Mouse (Mus musculus) heart, adult 2 months (tissue): ENCODE measurements at regions not wholly inside any gene's neighbourhood (a gene's known extent, or its start where the extent isn't known, plus 50 kb on each side); places are given as distances from the start of the nearest gene placed in this dataset.

Source experiments
- DNase-seq, 2 experiments: peaks; one replicate each; pipeline ENCODE4 v3.0.0; 2021
- H3K27ac ChIP-seq: fragments of 200-600 bp; 2 replicates; pipeline ENCODE4 v1.8.1; 2022
- H3K27me3 ChIP-seq: fragments of 200-500 bp; 2 replicates; pipeline ENCODE4 v1.6.1; 2012; ENCODE audit warnings: mild to moderate bottlenecking, low read length, inconsistent platforms, mixed read lengths; ENCODE audit not compliant: control insufficient read depth, insufficient read depth
- H3K36me3 ChIP-seq: fragments of 200-500 bp; 2 replicates; pipeline ENCODE4 v1.6.1; 2012; ENCODE audit warnings: low read length, inconsistent platforms; ENCODE audit not compliant: control insufficient read depth, insufficient read depth
- H3K4me1 ChIP-seq: fragments of 200-500 bp; 2 replicates; pipeline ENCODE4 v1.6.1; 2011; ENCODE audit warnings: low read length; ENCODE audit not compliant: control insufficient read depth, insufficient read depth
- H3K4me3 ChIP-seq: fragments of 200-600 bp; 2 replicates; pipeline ENCODE4 v1.8.1; 2022
- H3K79me2 ChIP-seq: fragments of 200-500 bp; replicated peaks from 2 replicates; pipeline ENCODE4 v1.6.1; 2012; ENCODE audit warnings: mild to moderate bottlenecking, inconsistent platforms, low read length, moderate library complexity, mixed read lengths; ENCODE audit not compliant: control insufficient read depth, insufficient read depth
- H3K9ac ChIP-seq: fragments of 200-500 bp; 2 replicates; pipeline ENCODE4 v1.6.1; 2012; ENCODE audit warnings: low read depth, mild to moderate bottlenecking, control low read depth, inconsistent platforms, low read length, mixed read lengths
- CTCF ChIP-seq: fragments of 200-600 bp; IDR thresholded peaks from 2 replicates; pipeline ENCODE4 v1.8.1; 2022; ENCODE audit warnings: antibody characterized with exemption, mild to moderate bottlenecking, moderate library complexity
- EP300 ChIP-seq: fragments of 200-500 bp; IDR thresholded peaks from 2 replicates; pipeline ENCODE4 v1.6.1; 2011; ENCODE audit warnings: low read depth, low read length, control low read depth; ENCODE audit not compliant: insufficient read depth
- POLR2A ChIP-seq: fragments of 200-500 bp; IDR thresholded peaks from 2 replicates; pipeline ENCODE4 v1.6.1; 2011; ENCODE audit warnings: mild to moderate bottlenecking, low read depth, low read length, control low read depth; ENCODE audit not compliant: insufficient read depth
- WGBS: fragments of 180-500 bp; shearing (Covaris S2); methylation state at CpG from one replicate; pipeline ENCODE4 v1.1.7; 2018; 5-methylcytosine and 5-hydroxymethylcytosine counted together
- intact Hi-C: fragments of 180-260 bp; cut with DNase I; formaldehyde crosslinking; loops from one replicate; pipeline ENCODE4 v1.15.1; 2025

DNA sequence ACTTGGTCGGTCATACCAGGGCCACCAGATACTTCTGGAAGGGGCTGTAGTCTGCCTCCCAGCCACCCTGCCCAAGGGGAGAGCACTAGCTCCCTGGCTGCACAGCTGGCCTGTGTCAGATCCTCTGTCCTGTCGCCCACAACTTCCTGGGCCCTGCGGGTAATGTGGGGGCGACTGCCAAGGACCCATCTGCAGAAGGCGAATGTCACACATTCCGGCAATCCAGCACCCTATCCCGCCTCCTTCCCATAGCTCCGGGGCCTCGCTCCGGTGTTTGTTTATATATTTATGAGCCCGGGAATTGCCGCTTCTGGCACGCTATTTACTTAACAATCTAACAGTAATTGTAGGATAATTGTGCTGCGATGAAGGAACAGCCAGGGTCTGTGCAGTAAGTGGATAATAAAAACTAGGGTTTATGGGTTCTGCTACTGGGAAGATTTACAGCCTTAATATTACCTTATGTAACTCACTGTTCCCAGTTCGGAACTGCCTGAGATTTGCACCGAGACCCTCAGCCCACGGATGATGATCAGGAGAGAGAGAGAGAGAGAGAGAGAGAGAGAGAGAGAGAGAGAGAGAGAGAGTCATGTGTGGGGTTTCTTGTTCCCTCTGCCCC lies 338.6 kb upstream of the Kcnab2 start:
- Histone ChIP-seq H3K9ac (no peak overlapping the region), H3K4me1 (no peaks in the 10 kb centered on the region), H3K79me2 (no peaks in the 10 kb centered on the region), H3K27me3 (no peaks in the 10 kb centered on the region), H3K36me3 (no peaks in the 10 kb centered on the region), H3K27ac (no peak overlapping the region), H3K4me3 (no peak overlapping the region)
- intact Hi-C loops = no loop called here
- DNase-seq = no peak
- 74% methylated on average over 17 of the region's 17 CpGs for WGBS
- no peak for TF ChIP-seq CTCF
- no peak for TF ChIP-seq POLR2A
- no peak for TF ChIP-seq EP300

DNA sequence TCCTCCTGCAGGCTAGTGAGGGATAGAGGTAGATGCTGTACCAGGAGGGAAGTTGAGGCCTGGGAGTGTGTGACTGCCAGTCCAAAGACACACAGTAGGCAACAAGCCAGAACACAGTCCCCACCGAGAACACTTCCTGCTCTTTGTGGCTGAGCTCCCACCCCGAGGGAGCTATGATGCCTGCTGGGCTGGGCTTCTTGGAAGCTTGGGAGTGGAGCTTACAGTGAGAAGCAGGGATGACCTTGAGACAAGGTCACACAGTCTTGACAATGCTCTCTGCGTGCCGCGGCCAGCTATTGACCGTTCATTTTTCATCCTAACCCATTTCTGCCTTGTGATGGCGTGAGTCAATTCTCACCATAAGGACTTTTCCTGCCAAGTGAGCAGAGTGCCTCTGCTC lies 328.9 kb upstream of the Kcnab2 start:
- Histone ChIP-seq H3K9ac (no peak overlapping the region), H3K79me2 (no peaks in the 10 kb centered on the region), H3K4me3 (no peak overlapping the region), H3K27me3 (no peaks in the 10 kb centered on the region), H3K36me3 (no peaks in the 10 kb centered on the region), H3K27ac (no peak overlapping the region), H3K4me1 (no peaks in the 10 kb centered on the region)
- no peak for DNase-seq
- intact Hi-C loops = no loop called here
- TF ChIP-seq POLR2A = no peak
- TF ChIP-seq CTCF = no peak
- no peak for TF ChIP-seq EP300
- 66% methylated on average over 7 of the region's 7 CpGs for WGBS

DNA sequence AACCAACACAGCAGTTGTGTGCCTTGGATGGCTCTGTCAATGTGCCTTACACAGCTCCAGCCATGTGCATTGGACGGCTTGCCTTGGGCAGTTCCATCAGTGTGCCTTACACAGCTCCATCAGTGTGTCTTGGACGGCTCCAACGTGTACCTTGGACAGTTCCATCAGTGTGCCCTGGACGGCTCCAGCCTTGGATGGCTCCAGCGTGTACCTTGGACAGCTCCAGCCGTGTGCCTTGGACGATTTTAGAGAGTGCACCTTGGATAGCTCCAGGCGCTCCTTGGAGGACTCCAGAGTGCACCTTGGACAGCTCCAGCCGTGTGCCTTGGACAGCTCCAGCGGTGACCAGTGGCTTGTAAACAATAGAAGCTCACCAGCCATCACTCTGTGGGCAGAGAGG lies 321.7 kb upstream of the Kcnab2 start:
- Histone ChIP-seq H3K4me3 (no peak overlapping the region), H3K9ac (no peak overlapping the region), H3K79me2 (no peaks in the 10 kb centered on the region), H3K4me1 (no peaks in the 10 kb centered on the region), H3K27ac (no peak overlapping the region), H3K36me3 (no peaks in the 10 kb centered on the region), H3K27me3 (no peaks in the 10 kb centered on the region)
- 13% methylated on average over 10 of the region's 10 CpGs for WGBS
- intact Hi-C loops = no loop called here
- DNase-seq = no peak
- TF ChIP-seq EP300 (no peak), CTCF (no peak), POLR2A (no peak)

DNA sequence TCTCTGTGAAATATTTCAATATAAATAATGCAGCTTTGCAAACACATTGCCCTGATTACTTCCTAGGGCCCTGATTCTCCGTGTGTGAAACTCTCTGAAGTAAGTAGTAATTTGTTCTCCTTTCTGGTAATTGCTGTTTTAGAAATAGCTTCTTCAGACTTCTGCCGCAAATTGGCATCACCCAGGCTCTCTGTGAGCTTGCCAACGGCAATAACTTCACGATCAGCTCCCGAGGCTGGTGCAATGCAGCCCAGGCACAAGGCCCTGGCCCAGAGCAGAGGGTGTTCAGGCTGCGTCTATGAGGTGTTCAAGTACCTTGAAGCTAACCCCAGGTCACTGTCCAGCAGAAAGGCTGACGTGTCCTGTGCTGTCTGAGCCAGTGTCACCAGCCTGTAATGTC lies 310.8 kb upstream of the Kcnab2 start:
- no peaks in the 10 kb centered on the region for H3K79me2 ChIP-seq
- no peaks in the 10 kb centered on the region for H3K27me3 ChIP-seq
- no peak for DNase-seq
- H3K36me3 ChIP-seq = no peaks in the 10 kb centered on the region
- WGBS = 75% methylated on average over 7 of the region's 7 CpGs
- no peak overlapping the region for H3K27ac ChIP-seq
- TF ChIP-seq POLR2A = no peak
- no peak overlapping the region for H3K4me3 ChIP-seq
- no peak overlapping the region for H3K9ac ChIP-seq
- H3K4me1 ChIP-seq = no peaks in the 10 kb centered on the region
- intact Hi-C loops = no loop called here

DNA sequence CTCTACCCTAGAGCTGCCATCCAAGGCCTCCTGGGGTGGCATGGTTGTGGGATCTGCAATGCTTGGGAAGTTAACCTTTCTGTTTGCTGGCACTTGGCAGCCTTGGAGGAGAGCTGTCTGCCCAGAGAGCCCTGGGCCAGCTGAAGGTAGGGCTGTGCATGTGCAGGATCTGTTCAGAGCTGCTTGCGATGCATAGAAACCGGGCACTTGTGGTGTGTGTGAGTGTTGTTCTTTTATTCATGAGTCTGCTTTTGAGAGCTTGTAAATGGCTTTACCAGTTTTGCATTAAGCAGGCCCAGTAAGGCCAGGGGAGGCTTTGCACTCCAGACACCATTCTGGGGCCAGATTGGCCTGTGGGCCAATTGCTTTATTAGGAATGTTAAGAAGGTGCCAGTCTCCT lies 307.3 kb upstream of the Kcnab2 start:
- TF ChIP-seq POLR2A = no peak
- TF ChIP-seq EP300 = no peak
- TF ChIP-seq CTCF = no peak

DNA sequence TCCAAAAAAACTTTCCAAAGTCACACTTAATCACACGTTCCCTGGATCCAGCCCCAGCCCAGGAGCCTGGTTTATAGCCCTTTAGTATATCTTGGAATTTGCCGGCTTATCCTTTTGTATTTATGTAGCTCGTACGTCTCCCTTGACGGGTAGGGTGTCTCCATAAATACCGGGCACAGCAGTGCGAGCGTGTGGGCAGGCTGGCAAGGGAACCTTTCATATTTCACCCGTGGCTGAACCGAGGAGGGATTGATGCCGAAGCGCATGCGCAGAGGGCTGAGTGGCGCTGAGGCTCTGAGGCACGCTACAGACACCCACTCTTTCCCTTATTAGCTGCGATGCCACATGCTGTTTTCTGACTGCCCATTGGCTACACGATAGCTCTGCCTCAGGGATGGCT lies 301.9 kb upstream of the Kcnab2 start:
- Histone ChIP-seq H3K27ac (no peak overlapping the region), H3K27me3 (no peaks in the 10 kb centered on the region), H3K4me3 (no peak overlapping the region), H3K36me3 (no peaks in the 10 kb centered on the region), H3K9ac (no peak overlapping the region), H3K79me2 (no peaks in the 10 kb centered on the region), H3K4me1 (no peaks in the 10 kb centered on the region)
- TF ChIP-seq POLR2A (no peak), CTCF (no peak), EP300 (no peak)
- intact Hi-C loops = no loop called here
- DNase-seq = no peak
- 72% methylated on average over 17 of the region's 17 CpGs for WGBS

More for the DNA sequence above, 307.3 kb upstream of the Kcnab2 start:
- intact Hi-C loops = no loop called here
- 87% methylated on average over 2 of the region's 2 CpGs for WGBS
- no peak for DNase-seq
- no peaks in the 10 kb centered on the region for H3K36me3 ChIP-seq
- no peak overlapping the region for H3K4me3 ChIP-seq
- H3K9ac ChIP-seq = no peak overlapping the region
- no peaks in the 10 kb centered on the region for H3K79me2 ChIP-seq
- H3K4me1 ChIP-seq = no peaks in the 10 kb centered on the region
- no peaks in the 10 kb centered on the region for H3K27me3 ChIP-seq
- no peak overlapping the region for H3K27ac ChIP-seq
